In genomic region chr7:127991643-127992487, GRCm38 (mm10) we compare ENCODE assay signal across 9 mouse cellular contexts. TPM values are rescaled to one million over a fixed set of nuclear protein-coding genes. Genes with fewer than 3 reads are reported as not detected.
A peak's percentile ranks its signal among the peaks of the same experiment; 100 is the strongest.
DNase-seq lines count a peak whose midpoint lies in the region; ATAC-seq and TF ChIP-seq lines count a peak whose summit lies in the region.
"Had no signal": no experiment of that assay in that cellular context is flagged by ENCODE, and none has a peak within 500 bp of the region (broad histone marks: within the 10 kb centered on the region; RNA-seq: fewer than 3 reads in every experiment).

No protein-coding gene starts in this region.

- peak; percentile 42 to 61 for DNase-seq in urinary bladder, adult 18-20 months (ENCODE audit: low spot score in 2 of 2)
- DNase-seq in urinary bladder, adult 2 months (ENCODE audit: low spot score), result no peak
- peak; percentile 33 for DNase-seq in gastrocnemius, postnatal 25 days
- peak; percentile 75 for DNase-seq in kidney, adult 2 months
- peak; percentile 73 for DNase-seq in midbrain, postnatal 0 days (ENCODE audit: low spot score)

- peaks cover 8% of the 10 kb centered on the region; the same call in 1 of the 2 replicates for H3K4me1 ChIP-seq in kidney, adult 2 months (ENCODE audit: control insufficient read depth, insufficient read depth, low read length)
- H3K4me1 ChIP-seq in limb, embryonic 12.5 days (replicated peaks), result peaks cover 5% of the 10 kb centered on the region; the same call in 1 of the 2 replicates
- H3K4me1 ChIP-seq in midbrain, postnatal 0 days (ENCODE audit: insufficient read depth, low read length), result no peaks in the 10 kb centered on the region
- H3K4me1 ChIP-seq in stomach, embryonic 14.5 days (ENCODE audit: control insufficient read depth, insufficient read depth, low read length), result no peaks in the 10 kb centered on the region

- no peaks in the 10 kb centered on the region for H3K9me3 ChIP-seq in limb, embryonic 12.5 days
- no peaks in the 10 kb centered on the region for H3K9me3 ChIP-seq in midbrain, postnatal 0 days (ENCODE audit: low read length)
- no peaks in the 10 kb centered on the region for H3K9me3 ChIP-seq in stomach, embryonic 14.5 days (ENCODE audit: control insufficient read depth, low read depth, low read length)
- H3K9me3 ChIP-seq: embryonic facial prominence, embryonic 12.5 days had no signal

- no peak overlapping the region for H3K4me3 ChIP-seq in kidney, adult 2 months (ENCODE audit: insufficient read depth, low read depth, low read length)
- no peak overlapping the region for H3K4me3 ChIP-seq in limb, embryonic 12.5 days (replicated peaks)
- H3K4me3 ChIP-seq in midbrain, postnatal 0 days (ENCODE audit: low read depth, low read length), result no peak overlapping the region
- H3K4me3 ChIP-seq in stomach, embryonic 14.5 days (ENCODE audit: low read depth, low read length), result no peak overlapping the region
- H3K4me3 ChIP-seq: embryonic facial prominence, embryonic 12.5 days had no signal

- WGBS in kidney, adult 2 months, result 40% methylated on average over 6 of the region's 6 CpGs
- WGBS in limb, embryonic 12.5 days, result 49% methylated on average over 6 of the region's 6 CpGs
- WGBS in midbrain, postnatal 0 days, result 42% methylated on average over 6 of the region's 6 CpGs
- WGBS in stomach, embryonic 14.5 days, result 52% methylated on average over 6 of the region's 6 CpGs

- no peak overlapping the region for H3K27ac ChIP-seq in kidney, adult 2 months (ENCODE audit: insufficient read depth, low read depth, low read length)
- H3K27ac ChIP-seq in limb, embryonic 12.5 days, result peak overlapping the region; percentile 35; the same call in 1 of the 2 replicates
- no peak overlapping the region for H3K27ac ChIP-seq in midbrain, postnatal 0 days (ENCODE audit: low read depth, low read length)
- peak overlapping the region; percentile 7; the same call in 1 of the 2 replicates for H3K27ac ChIP-seq in stomach, embryonic 14.5 days (ENCODE audit: low read length)
- H3K27ac ChIP-seq: embryonic facial prominence, embryonic 12.5 days had no signal

- peaks cover 3% of the 10 kb centered on the region; the same call in 1 of the 2 replicates for H3K36me3 ChIP-seq in kidney, adult 2 months (ENCODE audit: control insufficient read depth, insufficient read depth, low read length)
- peaks cover 47% of the 10 kb centered on the region for H3K36me3 ChIP-seq in limb, embryonic 12.5 days
- H3K36me3 ChIP-seq in midbrain, postnatal 0 days (ENCODE audit: insufficient read depth, low read length), result peaks cover 5% of the 10 kb centered on the region; the same call in 1 of the 2 replicates
- H3K36me3 ChIP-seq in stomach, embryonic 14.5 days (ENCODE audit: control insufficient read depth, insufficient read depth, low read length), result peaks cover 28% of the 10 kb centered on the region

- no peak overlapping the region for H3K4me2 ChIP-seq in limb, embryonic 12.5 days
- no peak overlapping the region for H3K4me2 ChIP-seq in midbrain, postnatal 0 days (ENCODE audit: low read depth, low read length, poor library complexity, severe bottlenecking)
- peak overlapping the region; percentile 45; the same call in 1 of the 2 replicates for H3K4me2 ChIP-seq in stomach, embryonic 14.5 days (replicated peaks; ENCODE audit: low read depth, low read length)

- peak; percentile 49 for ATAC-seq in common myeloid progenitor, adult 5-6 weeks (replicated peaks; ENCODE audit: low read depth, poor library complexity, severe bottlenecking)
- ATAC-seq in limb, embryonic 12.5 days (ENCODE audit: insufficient number of reproducible peaks, insufficient read depth, low FRiP score, low TSS enrichment, low read depth), result peak; percentile 56
- ATAC-seq in midbrain, postnatal 0 days (ENCODE audit: low FRiP score), result peak; percentile 59; the same call in 1 of the 2 replicates
- 0 out of 2 replicates have a peak, but pooled peaks have one; percentile 15 for ATAC-seq in stomach, embryonic 14.5 days (ENCODE audit: insufficient number of reproducible peaks, insufficient read depth, low FRiP score, low read depth)

- no peaks in the 10 kb centered on the region for H3K27me3 ChIP-seq in kidney, adult 2 months (replicated peaks; ENCODE audit: control insufficient read depth, insufficient read depth, low read length)
- H3K27me3 ChIP-seq in limb, embryonic 12.5 days, result no peaks in the 10 kb centered on the region
- H3K27me3 ChIP-seq in midbrain, postnatal 0 days (ENCODE audit: insufficient read depth, low read length), result no peaks in the 10 kb centered on the region
- no peaks in the 10 kb centered on the region for H3K27me3 ChIP-seq in stomach, embryonic 14.5 days (ENCODE audit: control insufficient read depth, insufficient read depth, low read length)
- H3K27me3 ChIP-seq: embryonic facial prominence, embryonic 12.5 days had no signal

- TF ChIP-seq POLR2A in kidney, adult 2 months (IDR thresholded peaks at IDR 0.05; ENCODE audit: low read depth, low read length), result no peak

- no peak overlapping the region for H3K9ac ChIP-seq in limb, embryonic 12.5 days (replicated peaks)
- H3K9ac ChIP-seq in midbrain, postnatal 0 days (replicated peaks; ENCODE audit: low read length, poor library complexity, severe bottlenecking), result no peak overlapping the region
- no peak overlapping the region for H3K9ac ChIP-seq in stomach, embryonic 14.5 days (replicated peaks; ENCODE audit: low read depth, low read length)
- H3K9ac ChIP-seq: embryonic facial prominence, embryonic 12.5 days had no signal

- TF ChIP-seq CTCF in kidney, adult 2 months (conservative IDR thresholded peaks at IDR 0.05; ENCODE audit: insufficient read depth, insufficient read length, low read depth, low read length), result peak; percentile 65
- TF ChIP-seq CTCF in midbrain, postnatal 0 days (IDR thresholded peaks at IDR 0.05), result peak; percentile 79

RNA-seq across cellular contexts. Expression of gene Pycard, which starts 1.8 kb away (rescaled TPM):
- polyA plus RNA-seq in urinary bladder, adult 2 months (2012; rRNA removed), result 57.9 and 68.3 TPM in 2 replicates
- 19.8 and 27.3 TPM in 2 replicates for total RNA-seq in common myeloid progenitor, adult 5-6 weeks (2017)
- total RNA-seq in gastrocnemius, postnatal 25 days (2021), result under 1 TPM; 0.72 to 0.82 TPM
- polyA plus RNA-seq in kidney, adult 2 months (2012; rRNA removed), result 52.8 and 60.0 TPM in 2 replicates
- 9.2 and 10.5 TPM in 2 replicates for polyA plus RNA-seq in limb, embryonic 12.5 days (2016; fragmentation: Nextera tagmentation; extraction: Ambion mirVana)
- total RNA-seq in midbrain, postnatal 0 days (2014; rRNA removed), result 4.3 and 6.6 TPM in 2 replicates
- polyA plus RNA-seq in midbrain, postnatal 0 days (2015; fragmentation: Nextera tagmentation; extraction: Ambion mirVana), result 7.8 and 10.8 TPM in 2 replicates
- 71.4 and 74.6 TPM in 2 replicates for polyA plus RNA-seq in stomach, embryonic 14.5 days (2014; fragmentation: Nextera tagmentation; extraction: Ambion mirVana)

RNA-seq across cellular contexts. Expression of gene Trim72, which starts 11.9 kb away (rescaled TPM):
- 0.78 and 0.91 TPM in 2 replicates for polyA plus RNA-seq in urinary bladder, adult 2 months (2012; rRNA removed)
- not detected in 2 replicates for total RNA-seq in common myeloid progenitor, adult 5-6 weeks (2017)
- 100 to 1,000 TPM; 235 to 294 TPM for total RNA-seq in gastrocnemius, postnatal 25 days (2021)
- 0.29 and 2.8 TPM in 2 replicates for polyA plus RNA-seq in kidney, adult 2 months (2012; rRNA removed)
- polyA plus RNA-seq in limb, embryonic 12.5 days (2016; fragmentation: Nextera tagmentation; extraction: Ambion mirVana), result 0.23 and 0.61 TPM in 2 replicates
- 0.19 and 0.77 TPM in 2 replicates for total RNA-seq in midbrain, postnatal 0 days (2014; rRNA removed)
- not detected in 2 replicates for polyA plus RNA-seq in midbrain, postnatal 0 days (2015; fragmentation: Nextera tagmentation; extraction: Ambion mirVana)
- 0.19 TPM in 1 of 2 replicates, not detected in the other for polyA plus RNA-seq in stomach, embryonic 14.5 days (2014; fragmentation: Nextera tagmentation; extraction: Ambion mirVana)

RNA-seq across cellular contexts. Expression of gene Fus, which starts 24.6 kb away (rescaled TPM):
- polyA plus RNA-seq in urinary bladder, adult 2 months (2012; rRNA removed), result 388 and 390 TPM in 2 replicates
- total RNA-seq in common myeloid progenitor, adult 5-6 weeks (2017), result 79.4 and 108 TPM in 2 replicates
- 10 to 100 TPM; 76.2 to 78.4 TPM for total RNA-seq in gastrocnemius, postnatal 25 days (2021)
- 183 and 196 TPM in 2 replicates for polyA plus RNA-seq in kidney, adult 2 months (2012; rRNA removed)
- polyA plus RNA-seq in limb, embryonic 12.5 days (2016; fragmentation: Nextera tagmentation; extraction: Ambion mirVana), result 597 and 605 TPM in 2 replicates
- total RNA-seq in midbrain, postnatal 0 days (2014; rRNA removed), result 29.3 and 41.9 TPM in 2 replicates
- polyA plus RNA-seq in midbrain, postnatal 0 days (2015; fragmentation: Nextera tagmentation; extraction: Ambion mirVana), result 207 and 244 TPM in 2 replicates
- 71.4 and 72.4 TPM in 2 replicates for polyA plus RNA-seq in stomach, embryonic 14.5 days (2014; fragmentation: Nextera tagmentation; extraction: Ambion mirVana)

RNA-seq across cellular contexts. Expression of gene Prss36, which starts 45.3 kb away (rescaled TPM):
- polyA plus RNA-seq in urinary bladder, adult 2 months (2012; rRNA removed), result 10.2 and 13.5 TPM in 2 replicates
- total RNA-seq in common myeloid progenitor, adult 5-6 weeks (2017), result 2.4 and 4.3 TPM in 2 replicates
- 1 to 10 TPM; 4.4 to 6.1 TPM for total RNA-seq in gastrocnemius, postnatal 25 days (2021)
- polyA plus RNA-seq in kidney, adult 2 months (2012; rRNA removed), result 21.9 and 28.4 TPM in 2 replicates
- 9.6 and 10.7 TPM in 2 replicates for polyA plus RNA-seq in limb, embryonic 12.5 days (2016; fragmentation: Nextera tagmentation; extraction: Ambion mirVana)
- total RNA-seq in midbrain, postnatal 0 days (2014; rRNA removed), result 6.1 and 20.1 TPM in 2 replicates
- polyA plus RNA-seq in midbrain, postnatal 0 days (2015; fragmentation: Nextera tagmentation; extraction: Ambion mirVana), result 13.3 and 15.5 TPM in 2 replicates
- 8.2 and 8.5 TPM in 2 replicates for polyA plus RNA-seq in stomach, embryonic 14.5 days (2014; fragmentation: Nextera tagmentation; extraction: Ambion mirVana)

Comparison
In these comparisons a context has a peak if more than half of its experiments do, and no peak if none do; other contexts are left out.
1. H3K27ac ChIP-seq: peak in limb, embryonic 12.5 days (single experiment) and stomach, embryonic 14.5 days (single experiment); none in kidney, adult 2 months (single experiment) and midbrain, postnatal 0 days (single experiment).
2. Peak in every context shown above with its lines, with median percentiles within 50 percentile points of each other: ATAC-seq.